Mouse (Mus musculus) testis, adult 2 months (tissue): ENCODE measurements around the gene Ift20. TPM values are rescaled to one million over a fixed set of nuclear protein-coding genes. Genes with fewer than 3 reads are reported as not detected.

ENCODE experiments used
- H3K27ac ChIP-seq: fragments of 200-500 bp; 2 replicates; pipeline ENCODE4 v1.5.1; 2012; ENCODE audit warnings: low read depth, low read length; ENCODE audit not compliant: control insufficient read depth, insufficient read depth
- H3K27me3 ChIP-seq: fragments of 200-500 bp; 2 replicates; pipeline ENCODE4 v1.6.1; 2012; ENCODE audit warnings: mild to moderate bottlenecking, low read length, moderate library complexity; ENCODE audit not compliant: control insufficient read depth, insufficient read depth
- H3K36me3 ChIP-seq: fragments of 200-500 bp; 2 replicates; pipeline ENCODE4 v1.6.1; 2012; ENCODE audit warnings: mild to moderate bottlenecking, low read length; ENCODE audit not compliant: control insufficient read depth, insufficient read depth
- H3K4me1 ChIP-seq: fragments of 200-500 bp; 2 replicates; pipeline ENCODE4 v1.6.1; 2012; ENCODE audit warnings: low read length; ENCODE audit not compliant: control insufficient read depth, insufficient read depth
- H3K4me3 ChIP-seq: fragments of 200-500 bp; 2 replicates; pipeline ENCODE4 v1.5.1; 2012; ENCODE audit warnings: low read depth, mild to moderate bottlenecking, low read length, moderate library complexity, mixed read lengths; ENCODE audit not compliant: control insufficient read depth
- CTCF ChIP-seq: fragments of 200-500 bp; IDR thresholded peaks from 2 replicates; pipeline ENCODE4 v1.5.1; 2012; ENCODE audit warnings: low read depth, mild to moderate bottlenecking, inconsistent platforms, low read length, moderate library complexity; ENCODE audit not compliant: control insufficient read depth, insufficient read depth, insufficient replicate concordance
- POLR2A ChIP-seq: fragments of 200-500 bp; IDR thresholded peaks from 2 replicates; pipeline ENCODE4 v1.6.1; 2012; ENCODE audit warnings: low read depth, mild to moderate bottlenecking, inconsistent platforms, low read length, moderate library complexity; ENCODE audit not compliant: control insufficient read depth
- polyA plus RNA-seq: library from polyadenylated mRNA; depleted of rRNA; stranded (reverse); fragments of >200 nt; gene quantifications from 2 replicates; pipeline ENCODE4 v1.2.3, GENCODE M21; 2012; rRNA removed

Ift20 gene
- polyA plus RNA-seq = 62.1 and 64.8 TPM in 2 replicates

DNA sequence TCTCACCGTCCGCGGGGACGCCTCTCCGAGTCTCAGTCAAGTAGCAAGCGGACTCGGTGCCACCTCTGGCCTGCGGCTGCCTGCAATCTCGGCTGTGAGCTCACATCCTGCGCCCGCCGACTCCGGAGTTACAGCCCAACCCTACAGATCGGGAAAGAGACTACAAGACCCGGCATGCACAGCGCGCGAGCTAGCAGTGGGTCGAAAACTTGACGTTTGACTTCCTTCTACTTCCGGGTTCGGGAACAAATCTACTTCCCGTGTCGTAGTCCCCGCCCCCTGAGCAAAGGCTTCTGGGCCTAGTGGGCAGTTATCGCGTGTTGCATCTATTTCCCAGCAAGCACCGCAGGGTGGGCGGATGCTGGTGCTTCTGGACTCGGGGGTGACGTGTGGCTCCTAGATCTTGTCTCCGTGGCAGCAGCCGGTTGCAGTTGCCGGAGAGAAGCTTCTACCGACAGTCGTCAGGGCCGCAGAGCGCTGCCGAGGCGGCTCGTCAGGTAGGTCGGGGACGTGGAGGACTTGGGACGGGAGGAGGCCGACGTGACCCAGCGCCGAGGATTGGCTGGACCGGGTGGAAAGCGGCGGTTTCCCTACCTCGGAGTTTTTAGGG, at the start of gene Ift20, which contains the start of gene Tnfaip1:
TSS of gene Ift20 (plus strand) at position 282 of the 610 bp plus-strand sequence.
TSS of gene Tnfaip1 (minus strand) at position 253 of the 610 bp plus-strand sequence.
- no peaks in the 10 kb centered on the region for H3K27me3 ChIP-seq
- peak; percentile 89 for TF ChIP-seq POLR2A
- TF ChIP-seq CTCF = no peak
- peaks cover 2% of the 10 kb centered on the region for H3K4me1 ChIP-seq
- H3K27ac ChIP-seq = peak within 1 kb of the TSS; percentile 99
- H3K4me3 ChIP-seq = peak within 1 kb of the TSS; percentile 100
- peaks cover 4% of the 10 kb centered on the region for H3K36me3 ChIP-seq

DNA sequence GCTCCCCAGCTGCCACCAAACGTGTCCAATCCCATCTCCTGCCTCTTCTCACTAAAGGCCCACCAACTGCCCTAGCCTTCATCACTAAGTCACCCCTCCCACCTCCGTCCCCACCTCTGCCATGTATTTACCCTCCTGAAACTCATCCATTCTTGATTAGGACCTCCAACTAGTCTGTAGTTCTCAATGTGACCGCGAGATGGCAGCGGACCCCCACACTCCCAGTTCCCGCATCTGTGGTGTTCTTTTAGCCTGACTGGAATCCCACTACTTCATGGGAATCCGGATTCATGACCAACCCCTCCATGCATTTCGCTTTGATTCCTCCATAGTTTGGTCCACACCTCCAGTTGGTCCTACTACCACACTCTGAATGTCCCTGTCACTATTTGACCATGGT, 48.0 kb upstream of the Ift20 start:
- Histone ChIP-seq H3K36me3 (no peaks in the 10 kb centered on the region), H3K27ac (no peak overlapping the region), H3K4me3 (no peak overlapping the region), H3K4me1 (peaks cover 13% of the 10 kb centered on the region; the same call in 1 of the 2 replicates), H3K27me3 (no peaks in the 10 kb centered on the region)
- TF ChIP-seq CTCF = peak; percentile 77; the same call in 1 of the 2 replicates
- no peak for TF ChIP-seq POLR2A

DNA sequence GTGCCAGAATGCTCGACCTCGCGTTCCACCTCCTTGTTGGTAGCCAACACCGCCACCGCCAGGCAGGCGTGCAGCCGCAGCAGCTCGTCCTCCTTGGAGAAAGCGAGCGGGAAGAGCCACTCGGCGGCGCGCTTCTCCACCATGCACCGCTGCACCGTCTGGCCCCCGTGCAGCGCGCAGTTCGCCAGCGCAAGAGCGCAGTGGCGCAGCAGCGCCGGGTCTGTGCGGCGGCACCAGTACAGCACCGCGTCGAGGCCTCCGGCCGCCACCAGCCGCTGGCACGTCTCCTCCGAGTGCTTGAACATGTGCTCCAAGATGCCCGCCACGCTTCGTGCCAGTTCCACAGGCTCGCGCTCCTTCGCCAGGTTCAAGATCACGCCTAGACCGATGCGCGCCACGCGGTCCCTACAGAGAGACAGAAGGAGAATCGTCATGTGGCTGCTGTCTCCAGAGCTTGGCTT, 45.4 kb upstream of the Ift20 start:
- Histone ChIP-seq H3K27me3 (no peaks in the 10 kb centered on the region), H3K4me3 (peak overlapping the region; percentile 32), H3K4me1 (peaks cover 10% of the 10 kb centered on the region; the same call in 1 of the 2 replicates), H3K27ac (no peak overlapping the region), H3K36me3 (no peaks in the 10 kb centered on the region)
- TF ChIP-seq CTCF (no peak), POLR2A (no peak)

DNA sequence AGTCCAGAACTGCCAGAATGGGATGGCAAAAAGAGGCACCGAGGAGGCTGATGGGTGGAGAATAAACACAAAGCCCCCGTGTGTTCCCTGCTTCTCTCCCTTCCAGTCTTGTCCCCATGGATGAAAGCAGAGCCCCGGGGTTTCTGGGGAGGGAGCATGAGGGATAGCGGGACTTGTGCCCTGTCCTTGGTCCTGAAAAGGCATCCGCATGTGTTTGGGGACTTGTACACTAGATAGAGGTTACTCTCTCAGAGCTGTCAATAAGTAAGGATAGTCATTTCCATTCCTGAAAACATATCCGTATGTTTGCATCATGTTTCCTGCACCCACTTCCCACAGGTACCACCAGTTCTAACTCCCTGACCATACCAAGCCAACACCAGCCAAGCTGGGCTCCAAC, 40.3 kb upstream of the Ift20 start:
- TF ChIP-seq CTCF = no peak
- no peak for TF ChIP-seq POLR2A
- Histone ChIP-seq H3K36me3 (no peaks in the 10 kb centered on the region), H3K27ac (no peak overlapping the region), H3K4me1 (peaks cover 6% of the 10 kb centered on the region), H3K4me3 (no peak overlapping the region), H3K27me3 (no peaks in the 10 kb centered on the region)

DNA sequence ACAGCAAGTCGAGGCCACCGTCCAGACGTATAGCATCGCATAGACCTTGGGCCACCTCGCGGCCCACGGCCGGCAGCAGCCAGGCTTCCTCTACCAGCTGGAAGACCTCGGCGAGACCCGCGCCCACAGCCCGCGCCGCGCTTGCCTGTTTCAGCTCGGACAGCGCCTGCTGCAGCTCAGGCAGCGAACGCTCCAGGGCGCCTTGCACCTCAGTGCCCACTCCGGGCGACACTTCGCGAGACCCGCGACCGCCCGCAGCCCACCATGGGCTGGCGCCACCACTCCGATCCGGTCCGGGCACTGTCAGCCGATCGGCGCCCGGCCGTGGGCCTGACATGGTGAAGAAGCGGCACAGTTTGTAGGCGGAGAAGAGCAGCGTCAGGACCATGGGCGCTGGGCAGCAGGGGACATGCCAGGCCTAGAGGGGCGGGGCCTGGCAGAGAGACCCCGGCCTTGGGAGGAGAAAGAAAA, 39.1 kb upstream of the Ift20 start:
- TF ChIP-seq POLR2A = no peak
- no peak for TF ChIP-seq CTCF
- Histone ChIP-seq H3K4me1 (peaks cover 10% of the 10 kb centered on the region), H3K27ac (no peak overlapping the region), H3K4me3 (peak overlapping the region; percentile 73), H3K36me3 (no peaks in the 10 kb centered on the region), H3K27me3 (no peaks in the 10 kb centered on the region)

DNA sequence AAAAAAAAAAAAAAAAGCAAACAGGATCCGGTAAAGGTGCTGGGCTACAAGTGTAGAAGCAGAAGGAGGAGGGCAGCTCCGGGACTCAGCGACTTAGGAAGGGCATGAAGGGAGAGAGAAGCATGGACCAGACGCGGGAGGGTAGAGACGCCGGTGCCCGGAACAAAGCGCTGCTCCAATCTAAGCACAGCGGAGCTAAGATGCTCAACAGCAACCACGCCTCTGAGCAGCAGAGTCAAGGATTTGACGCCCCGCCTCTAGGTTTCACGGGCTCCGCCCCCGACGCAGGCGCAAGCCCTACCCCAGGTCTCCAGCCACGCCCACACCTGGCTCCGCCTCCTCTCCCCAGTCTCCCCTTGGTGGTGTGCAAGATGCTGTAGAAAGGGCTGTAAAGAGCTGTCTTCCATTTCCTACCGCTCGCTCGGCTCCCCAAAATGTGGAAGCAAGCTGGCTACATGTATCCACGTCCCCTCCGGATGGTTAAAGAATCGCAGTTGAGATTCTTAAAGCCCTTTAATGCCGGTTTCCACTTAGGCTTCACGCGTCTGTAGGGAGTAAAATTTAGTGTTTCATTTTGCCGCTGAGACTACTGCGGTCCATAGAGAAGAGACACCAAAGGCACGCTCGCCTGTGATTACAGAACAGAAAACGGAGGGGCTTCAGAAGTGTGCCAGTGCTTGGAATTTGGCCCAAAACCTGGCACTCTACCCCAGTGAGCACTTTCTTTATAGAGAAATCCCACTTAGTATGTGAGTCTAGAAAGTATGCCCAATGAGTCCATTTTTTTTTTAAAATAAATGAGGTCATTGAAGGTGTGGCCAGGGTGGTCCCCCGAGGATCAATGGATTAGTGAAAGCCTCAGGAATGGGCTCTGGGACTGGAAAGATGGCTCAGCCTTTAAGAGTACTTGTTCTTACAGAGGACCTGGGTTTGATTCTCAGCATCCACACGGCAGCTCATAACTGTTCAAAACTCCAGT, 38.3 kb upstream of the Ift20 start, which contains the start of gene Sarm1:
TSS of gene Sarm1 (minus strand) at position 211 of the 979 bp plus-strand sequence.
- Histone ChIP-seq H3K27ac (no peak within 1 kb of the TSS), H3K27me3 (no peaks in the 10 kb centered on the region)

More for the DNA sequence above, 38.3 kb upstream of the Ift20 start, which contains the start of gene Sarm1:
- H3K36me3 ChIP-seq = no peaks in the 10 kb centered on the region
- TF ChIP-seq CTCF (no peak), POLR2A (no peak)
- H3K4me1 ChIP-seq = peaks cover 10% of the 10 kb centered on the region
- peak within 1 kb of the TSS; percentile 73 for H3K4me3 ChIP-seq
